Mouse (Mus musculus) embryonic facial prominence, embryonic 10.5 days (tissue): ENCODE data around the gene Cd99l2. TPM values are rescaled to one million over a fixed set of nuclear protein-coding genes. Genes with fewer than 3 reads are reported as not detected.

Source experiments
- DNase-seq: peaks from one replicate; pipeline ENCODE4 v3.0.0-alpha.2; 2017; ENCODE audit warnings: low spot score
- H3K27ac ChIP-seq: fragments of 300-500 bp; sonication (generic); replicated peaks from 2 replicates; pipeline ENCODE4 v1.5.1; 2016; ENCODE audit warnings: mild to moderate bottlenecking
- H3K27me3 ChIP-seq: fragments of 300-500 bp; sonication (generic); replicated peaks from 2 replicates; pipeline ENCODE4 v1.6.1; 2016; ENCODE audit warnings: low read depth, mild to moderate bottlenecking; ENCODE audit not compliant: poor library complexity, severe bottlenecking
- H3K36me3 ChIP-seq: fragments of 300-500 bp; sonication (generic); replicated peaks from 2 replicates; pipeline ENCODE4 v1.6.1; 2016; ENCODE audit warnings: mild to moderate bottlenecking, moderate library complexity
- H3K4me1 ChIP-seq: fragments of 300-500 bp; sonication (generic); 2 replicates; pipeline ENCODE4 v1.6.1; 2016
- H3K4me3 ChIP-seq: fragments of 300-500 bp; sonication (generic); 2 replicates; pipeline ENCODE4 v1.5.1; 2016; ENCODE audit warnings: mild to moderate bottlenecking, moderate library complexity
- H3K9me3 ChIP-seq: fragments of 300-500 bp; sonication (generic); 2 replicates; pipeline ENCODE4 v1.6.1; 2016; ENCODE audit warnings: mild to moderate bottlenecking
- WGBS: fragments of 180-500 bp; shearing (Covaris S2); methylation state at CpG from one replicate; pipeline ENCODE4 v1.1.7; 2016; 5-methylcytosine and 5-hydroxymethylcytosine counted together
- microRNA-seq: library from miRNA; unstranded; fragments of <30 nt; microRNA quantifications from one replicate; pipeline ENCODE4, GENCODE M21; 2017
- polyA plus RNA-seq: library from polyadenylated mRNA; unstranded; fragments of >200 nt; fragmentation: Nextera tagmentation; extraction: Ambion mirVana; gene quantifications from 2 replicates; pipeline ENCODE4 v1.2.1, GENCODE M21; 2016

Gene Cd99l2
- polyA plus RNA-seq, 1 experiment from 2014 or later: 19.3 TPM

DNA sequence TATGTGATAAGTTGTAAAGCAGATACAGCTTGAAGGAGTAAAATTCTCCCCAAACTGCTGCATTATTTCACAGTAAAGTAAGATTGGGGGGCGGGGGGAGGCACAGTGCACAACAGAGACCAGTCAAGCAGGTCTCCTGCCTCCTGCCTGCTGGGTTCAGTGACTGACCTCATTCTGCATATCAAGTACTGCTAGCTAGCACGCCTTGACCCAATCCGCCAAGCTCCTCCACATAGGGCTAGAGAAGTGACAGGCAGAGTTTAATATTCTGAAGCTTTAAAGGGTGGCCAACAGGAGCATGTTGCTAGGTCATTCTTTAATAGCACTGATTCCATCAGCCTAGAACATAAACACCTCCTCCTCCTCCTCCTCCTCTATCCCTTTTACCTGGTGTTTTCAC, 79.9 kb downstream of the Cd99l2 start:
- WGBS: 59% methylated on average over 3 of the region's 3 CpGs
- H3K4me1 ChIP-seq: no peaks in the 10 kb centered on the region

DNA sequence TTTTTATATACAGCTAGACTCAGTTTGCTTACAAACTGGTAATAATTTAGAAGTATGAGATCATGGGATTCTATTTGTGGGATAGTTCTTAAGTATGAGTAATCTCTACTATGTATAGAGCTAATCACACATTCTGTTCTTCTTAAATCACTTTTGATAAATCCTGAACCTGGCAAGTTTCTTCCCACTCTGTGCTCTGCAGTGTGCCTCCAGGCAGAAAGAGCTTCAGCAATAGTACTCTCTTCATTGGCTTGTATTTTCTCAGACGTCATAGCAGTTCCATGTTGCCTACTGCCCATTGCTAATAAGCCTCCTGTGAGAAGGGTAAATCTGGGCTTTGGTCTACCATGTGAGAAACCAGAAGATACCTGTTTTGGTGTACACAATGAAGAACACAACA, 84.3 kb downstream of the Cd99l2 start:
- Histone ChIP-seq H3K27ac (no peak overlapping the region), H3K36me3 (no peaks in the 10 kb centered on the region), H3K27me3 (peaks cover 18% of the 10 kb centered on the region; the same call in 1 of the 2 replicates), H3K4me1 (no peaks in the 10 kb centered on the region), H3K4me3 (no peak overlapping the region), H3K9me3 (no peaks in the 10 kb centered on the region)
- no peak for DNase-seq
- 55% methylated on average over 1 of the region's 1 CpGs for WGBS

More for the DNA sequence above, 79.9 kb downstream of the Cd99l2 start:
- Histone ChIP-seq H3K4me3 (no peak overlapping the region), H3K36me3 (no peaks in the 10 kb centered on the region), H3K27ac (no peak overlapping the region), H3K9me3 (no peaks in the 10 kb centered on the region), H3K27me3 (peaks cover 25% of the 10 kb centered on the region; the same call in 1 of the 2 replicates)
- DNase-seq: no peak

GRCm38 (mm10) chrX:71406290-71406689, 86.4 kb downstream of the Cd99l2 start:
- Histone ChIP-seq H3K9me3 (no peaks in the 10 kb centered on the region), H3K4me1 (no peaks in the 10 kb centered on the region), H3K27me3 (peaks cover 9% of the 10 kb centered on the region; the same call in 1 of the 2 replicates), H3K27ac (no peak overlapping the region), H3K36me3 (no peaks in the 10 kb centered on the region), H3K4me3 (no peak overlapping the region)
- DNase-seq: no peak

- no peaks in the 10 kb centered on the region; the same call in 1 of the 2 replicates for H3K27me3 ChIP-seq
- no peak for DNase-seq
- WGBS: 84% methylated on average over 4 of the region's 4 CpGs
- no peak overlapping the region for H3K4me3 ChIP-seq
- H3K9me3 ChIP-seq: no peaks in the 10 kb centered on the region
- H3K36me3 ChIP-seq: no peaks in the 10 kb centered on the region
- no peak overlapping the region for H3K27ac ChIP-seq
- no peaks in the 10 kb centered on the region for H3K4me1 ChIP-seq
Observed at GRCm38 (mm10) chrX:71396326-71396725, 96.3 kb downstream of the Cd99l2 start.

DNA sequence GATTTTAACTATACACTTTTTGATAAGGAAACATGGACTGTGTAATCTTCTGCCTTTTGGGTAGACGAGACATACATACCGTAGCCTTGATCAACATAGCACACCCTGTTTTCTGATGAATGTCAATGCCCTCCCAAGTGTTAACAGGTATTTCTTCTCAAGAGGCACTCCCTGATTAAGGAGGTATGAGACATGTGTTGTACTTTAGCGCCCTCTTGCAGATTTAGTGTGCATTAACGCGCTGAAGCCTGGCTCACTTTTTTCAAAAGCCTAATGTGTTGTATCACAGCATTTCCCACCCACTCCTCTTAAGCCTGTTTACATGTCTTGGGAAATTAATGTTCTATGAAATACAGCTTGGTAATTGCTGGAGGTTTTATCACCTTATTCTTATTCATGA, 111.1 kb downstream of the Cd99l2 start:
- WGBS: 49% methylated on average over 5 of the region's 5 CpGs
- DNase-seq: no peak
- H3K27me3 ChIP-seq: no peaks in the 10 kb centered on the region
- H3K4me3 ChIP-seq: no peak overlapping the region
- no peak overlapping the region for H3K27ac ChIP-seq
- no peaks in the 10 kb centered on the region for H3K4me1 ChIP-seq
- H3K36me3 ChIP-seq: no peaks in the 10 kb centered on the region
- H3K9me3 ChIP-seq: no peaks in the 10 kb centered on the region

DNA sequence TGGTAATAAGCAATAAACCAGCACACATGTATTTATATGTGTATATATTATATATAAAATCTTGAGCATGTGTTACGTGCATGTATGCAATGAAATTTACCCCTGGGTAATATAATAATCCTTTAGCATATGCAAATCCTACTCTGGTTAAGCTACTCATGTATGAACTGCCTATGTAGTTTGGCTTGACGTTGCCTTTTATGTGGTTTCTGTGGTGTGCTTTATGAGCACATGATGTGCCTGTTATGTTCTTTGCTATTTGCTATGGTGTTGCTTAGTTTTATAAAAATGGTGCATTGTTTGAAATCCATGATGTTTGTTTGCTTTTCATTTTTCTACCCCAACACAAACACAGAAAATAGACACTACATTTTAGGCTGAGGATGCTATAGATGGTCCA, 114.2 kb downstream of the Cd99l2 start:
- DNase-seq: no peak
- Histone ChIP-seq H3K9me3 (no peaks in the 10 kb centered on the region), H3K36me3 (no peaks in the 10 kb centered on the region), H3K27ac (no peak overlapping the region), H3K4me1 (no peaks in the 10 kb centered on the region), H3K4me3 (no peak overlapping the region), H3K27me3 (no peaks in the 10 kb centered on the region)
- 91% methylated on average over 2 of the region's 2 CpGs for WGBS

GRCm38 (mm10) chrX:71376781-71377180, 115.9 kb downstream of the Cd99l2 start:
- Histone ChIP-seq H3K4me1 (no peaks in the 10 kb centered on the region), H3K27ac (no peak overlapping the region), H3K27me3 (no peaks in the 10 kb centered on the region), H3K4me3 (no peak overlapping the region), H3K36me3 (no peaks in the 10 kb centered on the region), H3K9me3 (no peaks in the 10 kb centered on the region)
- no peak for DNase-seq
- WGBS: 95% methylated on average over 1 of the region's 1 CpGs

Small RNA genes lying within 50 kb of the gene (microRNA-seq; reads per million reads assigned to microRNA genes)
- not detected for gene Gm23945

Other genes starting within 250 kb of the Cd99l2 start
- gene Mtmr1, start 128.1 kb downstream of the Cd99l2 start, polyA plus RNA-seq: 5.7 and 5.8 TPM in 2 replicates
- gene Hmgb3, start 63.1 kb upstream of the Cd99l2 start, polyA plus RNA-seq: 686 and 718 TPM in 2 replicates
- 23.0 and 23.7 TPM in 2 replicates for gene Gpr50, start 170.8 kb upstream of the Cd99l2 start, polyA plus RNA-seq